ENCODE assay signal across 15 mouse cellular contexts in genomic region chr7:143042897-143043300, GRCm38 (mm10). TPM values are rescaled to one million over a fixed set of nuclear protein-coding genes. Genes with fewer than 3 reads are reported as not detected.
DNase-seq lines count a peak whose midpoint lies in the region; ATAC-seq and TF ChIP-seq lines count a peak whose summit lies in the region.
"Had no signal": no experiment of that assay in that cellular context is flagged by ENCODE, and none has a peak within 500 bp of the region (broad histone marks: within the 10 kb centered on the region; RNA-seq: fewer than 3 reads in every experiment).

No protein-coding gene starts in this region.

- H3K4me3 ChIP-seq in heart, embryonic 13.5 days: no peak overlapping the region
- no peak overlapping the region for H3K4me3 ChIP-seq in lung, postnatal 0 days (ENCODE audit: low read depth, low read length)
- H3K4me3 ChIP-seq in heart, embryonic 15.5 days: no peak overlapping the region
- H3K4me3 ChIP-seq in myocyte: no peak overlapping the region
- no peak overlapping the region for H3K4me3 ChIP-seq in lung, adult 2 months (replicated peaks; ENCODE audit: extremely low read depth, low read depth, low read length)
- H3K4me3 ChIP-seq: embryonic facial prominence, embryonic 15.5 days; neural tube, embryonic 15.5 days had no signal

- peak overlapping the region; percentile 76 for H3K27ac ChIP-seq in heart, embryonic 13.5 days (replicated peaks)
- peak overlapping the region; percentile 73 for H3K27ac ChIP-seq in lung, postnatal 0 days (ENCODE audit: low read length)
- peak overlapping the region; percentile 75 for H3K27ac ChIP-seq in heart, embryonic 15.5 days
- H3K27ac ChIP-seq: embryonic facial prominence, embryonic 15.5 days; neural tube, embryonic 15.5 days had no signal

- WGBS in heart, embryonic 13.5 days: 61% methylated on average over 3 of the region's 3 CpGs
- 72% methylated on average over 3 of the region's 3 CpGs for WGBS in lung, postnatal 0 days
- WGBS in heart, embryonic 15.5 days: 63% methylated on average over 3 of the region's 3 CpGs
- 72% methylated on average over 3 of the region's 3 CpGs for WGBS in lung, adult 2 months

- TF ChIP-seq CTCF in lung, postnatal 0 days (IDR thresholded peaks at IDR 0.05): no peak
- TF ChIP-seq CTCF in lung, adult 2 months (IDR thresholded peaks at IDR 0.05; ENCODE audit: insufficient read depth, low read length): no peak

- no peak for ATAC-seq in heart, embryonic 13.5 days (ENCODE audit: extremely low read depth, insufficient number of reproducible peaks, low FRiP score, low TSS enrichment)
- ATAC-seq in lung, postnatal 0 days: peak; percentile 13
- ATAC-seq in heart, embryonic 15.5 days (replicated peaks; ENCODE audit: insufficient number of reproducible peaks, insufficient read depth, low FRiP score, low read depth): no peak
- ATAC-seq: hindbrain, postnatal 0 days had no signal

- no peaks in the 10 kb centered on the region for H3K79me2 ChIP-seq in myocyte (ENCODE audit: control insufficient read depth, insufficient read depth)

- H3ac ChIP-seq in myocyte (ENCODE audit: control insufficient read depth, insufficient read length): no peak overlapping the region

- peaks cover 7% of the 10 kb centered on the region; the same call in 1 of the 2 replicates for H3K9me3 ChIP-seq in heart, embryonic 13.5 days
- no peaks in the 10 kb centered on the region for H3K9me3 ChIP-seq in lung, postnatal 0 days (ENCODE audit: low read length)
- H3K9me3 ChIP-seq in heart, embryonic 15.5 days (replicated peaks): 0 out of 2 replicates have a peak, but pooled peaks cover 4% of the 10 kb centered on the region
- H3K9me3 ChIP-seq: embryonic facial prominence, embryonic 15.5 days; neural tube, embryonic 15.5 days had no signal

- DNase-seq in heart, postnatal 10 days: no peak
- DNase-seq in lung, postnatal 0 days (ENCODE audit: low spot score): peak; percentile 43
- no peak for DNase-seq in lung, postnatal 36 days
- DNase-seq in lung, adult 2 months: no peak
- DNase-seq in embryo, embryonic 11 days: no peak
- DNase-seq: cerebellum, adult 11-12 months; right cerebral cortex, postnatal 4 days; thymus, postnatal 14 days had no signal

- no peak for TF ChIP-seq EP300 in lung, postnatal 0 days (IDR thresholded peaks at IDR 0.05)

- H3K4me2 ChIP-seq in heart, embryonic 13.5 days: no peak overlapping the region
- no peak overlapping the region for H3K4me2 ChIP-seq in lung, postnatal 0 days (replicated peaks; ENCODE audit: low read depth, low read length)
- H3K4me2 ChIP-seq in heart, embryonic 15.5 days: no peak overlapping the region
- H3K4me2 ChIP-seq in myocyte (ENCODE audit: low read depth): peak overlapping the region; percentile 15
- H3K4me2 ChIP-seq: embryonic facial prominence, embryonic 15.5 days; neural tube, embryonic 15.5 days had no signal

- no peak overlapping the region for H3K9ac ChIP-seq in heart, embryonic 13.5 days
- H3K9ac ChIP-seq in lung, postnatal 0 days (replicated peaks; ENCODE audit: low read depth): no peak overlapping the region
- no peak overlapping the region for H3K9ac ChIP-seq in heart, embryonic 15.5 days
- H3K9ac ChIP-seq: embryonic facial prominence, embryonic 15.5 days; neural tube, embryonic 15.5 days had no signal

- H3K4me1 ChIP-seq in heart, embryonic 13.5 days: peaks cover 36% of the 10 kb centered on the region
- peaks cover 14% of the 10 kb centered on the region; the same call in 1 of the 2 replicates for H3K4me1 ChIP-seq in lung, postnatal 0 days (ENCODE audit: insufficient read depth, low read depth, low read length)
- peaks cover 29% of the 10 kb centered on the region for H3K4me1 ChIP-seq in heart, embryonic 15.5 days (replicated peaks)
- peaks cover 18% of the 10 kb centered on the region for H3K4me1 ChIP-seq in lung, adult 2 months (ENCODE audit: control insufficient read depth, insufficient read depth, low read length)
- H3K4me1 ChIP-seq: embryonic facial prominence, embryonic 15.5 days; neural tube, embryonic 15.5 days had no signal

- H3K36me3 ChIP-seq in heart, embryonic 13.5 days: 0 out of 2 replicates have a peak, but pooled peaks cover 3% of the 10 kb centered on the region
- no peaks in the 10 kb centered on the region for H3K36me3 ChIP-seq in lung, postnatal 0 days (ENCODE audit: insufficient read depth, low read length)
- no peaks in the 10 kb centered on the region for H3K36me3 ChIP-seq in heart, embryonic 15.5 days
- no peaks in the 10 kb centered on the region for H3K36me3 ChIP-seq in myocyte (ENCODE audit: control insufficient read depth, insufficient read depth)
- H3K36me3 ChIP-seq: embryonic facial prominence, embryonic 15.5 days had no signal

- no peaks in the 10 kb centered on the region for H3K27me3 ChIP-seq in heart, embryonic 13.5 days (replicated peaks)
- no peaks in the 10 kb centered on the region for H3K27me3 ChIP-seq in lung, postnatal 0 days (replicated peaks; ENCODE audit: insufficient read depth, low read length)
- H3K27me3 ChIP-seq in heart, embryonic 15.5 days: no peaks in the 10 kb centered on the region
- no peaks in the 10 kb centered on the region for H3K27me3 ChIP-seq in myocyte (ENCODE audit: control insufficient read depth, insufficient read depth, insufficient read length)
- H3K27me3 ChIP-seq: embryonic facial prominence, embryonic 15.5 days; neural tube, embryonic 15.5 days had no signal

- intact Hi-C loops in heart, postnatal 10 days (cut with DNase I): loop anchor here (1.0 kb wide), 1 partner anchor 9 kb away; the partner anchor contains the start of gene Cd81

- no peak for TF ChIP-seq POLR2A in myocyte (IDR thresholded peaks at IDR 0.05; ENCODE audit: insufficient read length, low read depth)
- no peak for TF ChIP-seq POLR2A in lung, adult 2 months (IDR thresholded peaks at IDR 0.05; ENCODE audit: borderline replicate concordance, extremely low read depth, low read depth, low read length)

TF ChIP-seq in myocyte, 11 proteins besides CTCF, POLR2A, EP300 and RAD21:
- TF ChIP-seq E2F4 (IDR thresholded peaks at IDR 0.05; ENCODE audit: insufficient read depth) (no peak), CEBPB (IDR thresholded peaks at IDR 0.05; ENCODE audit: insufficient read depth, poor library complexity, severe bottlenecking) (no peak), MYOG (IDR thresholded peaks at IDR 0.05; ENCODE audit: control insufficient read depth in 1 of 3, insufficient read depth in 1 of 3, insufficient read length in 2 of 3, low read depth in 2 of 3) (no peak), MAX (IDR thresholded peaks at IDR 0.05; ENCODE audit: low read depth) (no peak), SRF (IDR thresholded peaks at IDR 0.05; ENCODE audit: control insufficient read depth, insufficient read length, low read depth) (no peak), REST (IDR thresholded peaks at IDR 0.05; ENCODE audit: insufficient read depth, insufficient read length) (no peak), TCF12 (IDR thresholded peaks at IDR 0.05; ENCODE audit: insufficient read depth, poor library complexity, severe bottlenecking) (no peak), USF1 (IDR thresholded peaks at IDR 0.05; ENCODE audit: low read depth) (no peak), TCF3 (IDR thresholded peaks at IDR 0.05; ENCODE audit: insufficient read length, low read depth) (no peak), MYOD1 (IDR thresholded peaks at IDR 0.05; ENCODE audit: control insufficient read depth in 1 of 3, insufficient read length in 2 of 3, low read depth in 2 of 3) (no peak), POLR2AphosphoS2 (IDR thresholded peaks at IDR 0.05; ENCODE audit: insufficient read length, low read depth) (no peak)

RNA-seq across cellular contexts. Expression of gene Cd81, which starts 9.6 kb away (rescaled TPM):
- 750 and 845 TPM in 2 replicates for polyA plus RNA-seq in heart, embryonic 13.5 days (2015; fragmentation: Nextera tagmentation; extraction: Ambion mirVana)
- 100 to 1,000 TPM; 630 to 639 TPM for total RNA-seq in heart, postnatal 10 days (2021)
- 724 and 747 TPM in 2 replicates for polyA plus RNA-seq in lung, postnatal 0 days (2015; fragmentation: Nextera tagmentation; extraction: Ambion mirVana)
- polyA plus RNA-seq in heart, embryonic 15.5 days (2015; fragmentation: Nextera tagmentation; extraction: Ambion mirVana): 780 and 813 TPM in 2 replicates
- polyA plus RNA-seq in myocyte (2012; fragmentation: generic; extraction: Trizol): 744 TPM
- 575 and 614 TPM in 2 replicates for polyA plus RNA-seq in lung, adult 2 months (2012; rRNA removed)

RNA-seq across cellular contexts. Expression of gene Tssc4, which starts 26.1 kb away (rescaled TPM):
- 58.2 and 60.7 TPM in 2 replicates for polyA plus RNA-seq in heart, embryonic 13.5 days (2015; fragmentation: Nextera tagmentation; extraction: Ambion mirVana)
- total RNA-seq in heart, postnatal 10 days (2021): 10 to 100 TPM; 24.9 to 26.3 TPM
- 52.3 and 54.5 TPM in 2 replicates for polyA plus RNA-seq in lung, postnatal 0 days (2015; fragmentation: Nextera tagmentation; extraction: Ambion mirVana)
- 45.7 and 66.2 TPM in 2 replicates for polyA plus RNA-seq in heart, embryonic 15.5 days (2015; fragmentation: Nextera tagmentation; extraction: Ambion mirVana)
- polyA plus RNA-seq in myocyte (2012; fragmentation: generic; extraction: Trizol): 78.6 TPM
- polyA plus RNA-seq in lung, adult 2 months (2012; rRNA removed): 83.1 and 85.1 TPM in 2 replicates

RNA-seq across cellular contexts. Expression of gene Tspan32, which starts 38.1 kb away (rescaled TPM):
- polyA plus RNA-seq in heart, embryonic 13.5 days (2015; fragmentation: Nextera tagmentation; extraction: Ambion mirVana): 4.9 and 5.9 TPM in 2 replicates
- total RNA-seq in heart, postnatal 10 days (2021): 1 to 10 TPM in 1 of 2 experiments, under 1 TPM in 1; 0.81 to 1.2 TPM
- polyA plus RNA-seq in lung, postnatal 0 days (2015; fragmentation: Nextera tagmentation; extraction: Ambion mirVana): 6.1 and 7.8 TPM in 2 replicates
- polyA plus RNA-seq in heart, embryonic 15.5 days (2015; fragmentation: Nextera tagmentation; extraction: Ambion mirVana): 2.4 and 3.7 TPM in 2 replicates
- 59.5 TPM for polyA plus RNA-seq in myocyte (2012; fragmentation: generic; extraction: Trizol)
- 7.7 and 11.5 TPM in 2 replicates for polyA plus RNA-seq in lung, adult 2 months (2012; rRNA removed)

RNA-seq across cellular contexts. Expression of gene Trpm5, which starts 51.5 kb away (rescaled TPM):
- polyA plus RNA-seq in heart, embryonic 13.5 days (2015; fragmentation: Nextera tagmentation; extraction: Ambion mirVana): 3.5 and 4.4 TPM in 2 replicates
- under 1 TPM; 0.43 to 0.62 TPM for total RNA-seq in heart, postnatal 10 days (2021)
- 0.65 and 0.72 TPM in 2 replicates for polyA plus RNA-seq in lung, postnatal 0 days (2015; fragmentation: Nextera tagmentation; extraction: Ambion mirVana)
- polyA plus RNA-seq in heart, embryonic 15.5 days (2015; fragmentation: Nextera tagmentation; extraction: Ambion mirVana): 3.8 and 4.7 TPM in 2 replicates
- polyA plus RNA-seq in myocyte (2012; fragmentation: generic; extraction: Trizol): 6.9 TPM
- 0.42 and 0.62 TPM in 2 replicates for polyA plus RNA-seq in lung, adult 2 months (2012; rRNA removed)
- total RNA-seq: left cerebral cortex, adult 18-20 months had no signal
